Mouse (Mus musculus) inflammation-experienced regulatory T-cells, adult 6 months (primary cell): ENCODE results near the gene Dclk2. TPM values are rescaled to one million over a fixed set of nuclear protein-coding genes. Genes with fewer than 3 reads are reported as not detected.
A peak's percentile ranks its signal among the peaks of the same experiment; 100 is the strongest.

Source experiments
- ATAC-seq: one replicate; pipeline ENCODE4 v1.8.0; 2017
- polyA plus RNA-seq, 3 experiments: library from polyadenylated mRNA; unstranded; fragments of 100-300 nt; shearing (Covaris generic); gene quantifications; one replicate each; pipeline ENCODE4 v1.2.1; 2017

Dclk2 gene
- polyA plus RNA-seq, 3 experiments from 2014 or later, result 1.4 to 1.9 (median 1.5) TPM

- ATAC-seq, result peak; percentile 27
Observed at GRCm38 (mm10) chr3:86842461-86842860, 78.2 kb downstream of the Dclk2 start.

- ATAC-seq, result peak; percentile 67
Observed at GRCm38 (mm10) chr3:86839606-86840005, 81.0 kb downstream of the Dclk2 start.

GRCm38 (mm10) chr3:86837386-86837785 is 83.3 kb downstream of the Dclk2 start:
- peak; percentile 60 for ATAC-seq

- ATAC-seq, result no peak
Observed at GRCm38 (mm10) chr3:86835180-86835579, 85.5 kb downstream of the Dclk2 start.

DNA sequence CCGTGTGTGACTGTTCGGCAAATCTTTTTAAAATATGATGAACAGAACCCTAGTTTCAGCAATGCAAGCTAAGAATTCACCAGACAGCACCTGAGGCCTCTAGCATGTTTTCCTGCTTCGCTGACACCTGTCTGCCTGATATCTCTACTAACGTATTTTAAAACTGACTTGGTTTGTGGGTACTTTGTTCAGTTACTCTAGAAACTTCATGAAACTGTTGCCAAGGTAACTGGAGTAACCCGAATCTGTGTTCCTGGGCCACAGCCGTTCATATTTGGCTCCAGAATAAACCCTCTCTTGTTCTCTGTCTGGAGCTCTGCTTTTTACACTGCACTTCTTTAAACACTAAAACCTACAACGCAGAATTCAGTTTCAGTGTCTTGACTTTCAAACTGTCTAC is 86.3 kb downstream of the Dclk2 start:
- no peak for ATAC-seq

- no peak for ATAC-seq
Observed at GRCm38 (mm10) chr3:86832591-86833267, 87.9 kb downstream of the Dclk2 start.

- ATAC-seq, result no peak
Observed at GRCm38 (mm10) chr3:86832115-86832514, 88.5 kb downstream of the Dclk2 start.

DNA sequence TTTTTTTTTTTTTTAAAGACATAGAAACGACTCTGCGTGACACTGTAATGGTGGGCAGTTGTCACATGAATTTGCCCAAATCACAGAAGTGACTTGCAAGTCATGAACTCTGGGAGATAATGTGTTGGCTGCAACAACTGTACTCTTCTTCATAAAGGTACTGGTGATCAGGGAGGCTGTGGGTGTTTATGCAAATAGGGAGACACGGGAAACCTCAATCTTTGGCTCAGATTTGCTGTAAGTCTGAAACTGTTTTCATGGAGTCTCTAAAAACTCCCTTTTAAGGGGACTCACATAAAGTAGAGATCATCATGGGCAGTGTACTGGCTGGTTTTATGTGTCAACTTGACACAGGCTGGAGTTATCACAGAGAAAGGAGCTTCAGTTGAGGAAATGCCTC is 93.1 kb downstream of the Dclk2 start:
- ATAC-seq, result peak; percentile 71

DNA sequence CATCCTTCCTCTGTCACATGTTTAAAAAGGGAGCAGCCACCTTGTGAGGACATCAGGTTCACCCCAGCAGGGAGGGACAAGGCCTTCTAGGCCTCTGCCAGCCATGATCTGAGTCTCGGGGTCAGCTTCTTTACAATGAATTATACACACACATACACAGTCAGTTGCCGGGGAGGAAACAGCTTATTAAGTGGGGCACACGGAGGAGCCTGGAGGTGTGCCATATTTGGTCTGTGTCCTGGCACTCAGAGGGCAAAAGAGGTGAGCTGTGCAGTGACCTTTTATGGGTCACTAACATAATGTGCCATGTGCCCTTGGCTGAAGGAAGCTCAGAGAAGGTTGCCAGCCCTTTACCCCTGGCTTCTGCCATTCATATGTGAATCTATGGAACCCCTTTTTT is 99.3 kb downstream of the Dclk2 start:
- no peak for ATAC-seq

GRCm38 (mm10) chr3:86820344-86820743 is 100.3 kb downstream of the Dclk2 start:
- no peak for ATAC-seq

- no peak for ATAC-seq
Observed at GRCm38 (mm10) chr3:86819372-86819771, 101.3 kb downstream of the Dclk2 start.

- no peak for ATAC-seq
Observed at GRCm38 (mm10) chr3:86818001-86818585, 102.6 kb downstream of the Dclk2 start.

- ATAC-seq, result peak; percentile 86
Observed at GRCm38 (mm10) chr3:86812689-86813088, 108.0 kb downstream of the Dclk2 start.

DNA sequence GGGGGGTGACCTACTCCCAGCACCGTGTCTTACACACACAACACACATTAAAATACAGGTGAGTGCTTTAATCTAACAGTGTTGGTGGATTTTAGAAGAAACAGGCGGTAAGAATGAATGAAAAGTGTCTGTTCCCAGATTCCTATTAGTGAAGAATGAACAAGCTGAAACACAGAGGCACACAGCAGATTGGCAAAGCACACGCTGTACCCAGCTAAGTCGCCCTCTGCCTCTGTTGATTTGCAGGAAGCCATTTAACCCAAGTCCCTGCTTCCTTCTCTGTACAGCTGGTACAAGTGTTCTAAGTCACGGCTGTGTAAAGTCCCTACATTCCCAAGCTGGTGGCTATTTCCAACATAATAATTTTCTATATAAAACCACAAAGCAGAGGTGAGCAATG is 109.7 kb downstream of the Dclk2 start:
- ATAC-seq, result no peak

GRCm38 (mm10) chr3:86809646-86810045 is 111.0 kb downstream of the Dclk2 start:
- ATAC-seq, result no peak

DNA sequence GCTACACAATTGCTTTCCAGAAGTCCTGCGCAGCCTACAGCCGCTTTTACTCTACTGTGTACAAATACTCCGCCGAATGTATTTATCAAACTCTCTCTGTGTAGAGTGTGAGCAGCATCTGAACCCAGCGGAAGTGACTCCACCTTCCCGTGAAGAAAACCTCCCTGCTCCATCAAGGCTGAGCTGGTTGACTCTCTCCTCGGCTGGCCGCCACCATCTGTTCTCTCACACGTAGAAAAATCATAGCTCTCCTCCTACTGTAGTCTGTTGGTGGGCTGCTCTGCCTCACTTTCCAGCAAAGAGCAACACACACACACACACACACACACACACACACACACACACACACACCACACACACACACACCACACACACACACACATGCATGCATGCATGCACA is 111.5 kb downstream of the Dclk2 start:
- ATAC-seq, result no peak

- ATAC-seq, result no peak
Observed at GRCm38 (mm10) chr3:86807750-86808467, 112.7 kb downstream of the Dclk2 start.

- ATAC-seq, result no peak
Observed at GRCm38 (mm10) chr3:86806834-86807233, 113.8 kb downstream of the Dclk2 start.

DNA sequence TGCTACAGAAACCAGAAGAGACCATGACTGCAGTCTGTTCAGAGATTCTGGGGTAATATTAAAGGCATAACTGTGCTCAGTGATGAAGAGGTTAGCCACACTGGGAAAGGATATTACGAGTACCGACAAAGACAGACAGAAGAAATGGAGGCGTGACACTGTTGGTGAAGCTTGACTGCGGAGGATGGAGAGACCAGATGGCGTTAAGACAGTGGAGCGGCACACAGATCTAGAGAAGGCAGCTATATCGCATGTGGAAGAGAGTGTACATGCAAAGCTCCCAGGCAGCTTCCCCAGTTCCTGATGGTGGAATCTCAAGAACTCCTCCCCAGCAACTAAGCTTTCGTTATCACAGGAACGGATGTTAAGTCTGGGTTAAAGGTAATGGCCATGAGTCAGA is 116.4 kb downstream of the Dclk2 start:
- ATAC-seq, result no peak

- ATAC-seq, result no peak
Observed at GRCm38 (mm10) chr3:86802825-86803224, 117.8 kb downstream of the Dclk2 start.

GRCm38 (mm10) chr3:86800841-86801240 is 119.8 kb downstream of the Dclk2 start:
- no peak for ATAC-seq

DNA sequence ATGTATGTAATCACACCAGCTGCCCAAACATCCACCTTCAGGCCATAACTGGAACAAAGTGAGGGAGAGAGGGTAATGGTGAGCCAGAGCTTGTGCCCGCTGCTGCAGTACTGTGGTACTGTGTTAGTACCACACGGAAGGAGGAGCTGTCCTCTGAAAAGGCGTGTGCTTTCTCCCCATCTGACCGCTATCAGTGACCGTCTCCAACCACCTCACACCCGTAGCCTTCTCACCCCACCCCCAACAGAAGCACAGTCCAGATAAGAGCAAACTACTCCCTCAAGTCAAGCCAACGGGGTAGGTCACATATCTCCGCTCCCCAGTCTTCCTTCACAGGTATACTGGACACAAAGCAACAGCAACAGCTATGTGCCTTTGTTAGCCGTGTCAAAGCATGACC is 121.6 kb downstream of the Dclk2 start:
- no peak for ATAC-seq

GRCm38 (mm10) chr3:86797871-86798460 is 122.7 kb downstream of the Dclk2 start:
- ATAC-seq, result no peak

- no peak for ATAC-seq
Observed at GRCm38 (mm10) chr3:86796716-86797115, 123.9 kb downstream of the Dclk2 start.
